Mouse (Mus musculus): ENCODE data around the gene Sh3gl3. TPM values are rescaled to one million over a fixed set of nuclear protein-coding genes. Genes with fewer than 3 reads are reported as not detected.
"Not testable (repeated sequence)": the region's sequence is repeated elsewhere in the genome, so short reads cannot be mapped to it uniquely, and the experiment has no call there.

Gene Sh3gl3
- polyA plus RNA-seq, 1 experiment from 2014 or later, result 2.5 TPM

- Histone ChIP-seq H3K27ac (ENCODE audit: low read length) (no peak overlapping the region), H3K9ac (replicated peaks; ENCODE audit: low read depth) (no peak overlapping the region), H3K4me1 (ENCODE audit: insufficient read depth, low read depth, low read length) (no peaks in the 10 kb centered on the region), H3K4me3 (ENCODE audit: low read depth, low read length) (no peak overlapping the region), H3K4me2 (replicated peaks; ENCODE audit: low read depth, low read length) (no peak overlapping the region), H3K9me3 (ENCODE audit: low read length) (no peaks in the 10 kb centered on the region), H3K27me3 (replicated peaks; ENCODE audit: insufficient read depth, low read length) (no peaks in the 10 kb centered on the region), H3K36me3 (ENCODE audit: insufficient read depth, low read length) (no peaks in the 10 kb centered on the region)
- ATAC-seq (no peak), DNase-seq (ENCODE audit: low spot score) (peak; percentile 56)
- no peak for TF ChIP-seq EP300 (IDR thresholded peaks at IDR 0.05)
- peak; percentile 89 for TF ChIP-seq CTCF (IDR thresholded peaks at IDR 0.05)
- WGBS, result 23% methylated on average over 8 of the region's 8 CpGs
Measured at GRCm38 (mm10) chr7:82263141-82263540, 89.5 kb downstream of the Sh3gl3 start.

- peak overlapping the region; percentile 38; the same call in 1 of the 2 replicates for H3K27ac ChIP-seq (ENCODE audit: low read length)
- H3K4me1 ChIP-seq (ENCODE audit: insufficient read depth, low read depth, low read length), result no peaks in the 10 kb centered on the region
- TF ChIP-seq EP300 (IDR thresholded peaks at IDR 0.05) (no peak), CTCF (IDR thresholded peaks at IDR 0.05) (no peak)
- 69% methylated on average over 2 of the region's 2 CpGs for WGBS
- H3K4me2 ChIP-seq (replicated peaks; ENCODE audit: low read depth, low read length), result no peak overlapping the region
- H3K4me3 ChIP-seq (ENCODE audit: low read depth, low read length), result no peak overlapping the region
- H3K36me3 ChIP-seq (ENCODE audit: insufficient read depth, low read length), result no peaks in the 10 kb centered on the region
- no peaks in the 10 kb centered on the region for H3K9me3 ChIP-seq (ENCODE audit: low read length)
- no peaks in the 10 kb centered on the region for H3K27me3 ChIP-seq (replicated peaks; ENCODE audit: insufficient read depth, low read length)
- ATAC-seq, result peak; percentile 74
- H3K9ac ChIP-seq (replicated peaks; ENCODE audit: low read depth), result no peak overlapping the region
- DNase-seq (ENCODE audit: low spot score), result peak; percentile 79
Measured at GRCm38 (mm10) chr7:82264119-82264518, 90.5 kb downstream of the Sh3gl3 start.

- Histone ChIP-seq H3K36me3 (ENCODE audit: insufficient read depth, low read length) (no peaks in the 10 kb centered on the region), H3K9ac (replicated peaks; ENCODE audit: low read depth) (no peak overlapping the region), H3K4me1 (ENCODE audit: insufficient read depth, low read depth, low read length) (no peaks in the 10 kb centered on the region), H3K4me3 (ENCODE audit: low read depth, low read length) (no peak overlapping the region), H3K27ac (ENCODE audit: low read length) (no peak overlapping the region), H3K9me3 (ENCODE audit: low read length) (no peaks in the 10 kb centered on the region), H3K27me3 (replicated peaks; ENCODE audit: insufficient read depth, low read length) (no peaks in the 10 kb centered on the region), H3K4me2 (replicated peaks; ENCODE audit: low read depth, low read length) (no peak overlapping the region)
- TF ChIP-seq CTCF (IDR thresholded peaks at IDR 0.05) (no peak), EP300 (IDR thresholded peaks at IDR 0.05) (no peak)
- peak; percentile 62 for DNase-seq (ENCODE audit: low spot score)
- 49% methylated on average over 4 of the region's 4 CpGs for WGBS
- peak; percentile 88 for ATAC-seq
Measured at GRCm38 (mm10) chr7:82265365-82265764, 91.7 kb downstream of the Sh3gl3 start.

- no peaks in the 10 kb centered on the region for H3K9me3 ChIP-seq (ENCODE audit: low read length)
- H3K27ac ChIP-seq (ENCODE audit: low read length), result no peak overlapping the region
- no peaks in the 10 kb centered on the region for H3K36me3 ChIP-seq (ENCODE audit: insufficient read depth, low read length)
- no peak overlapping the region for H3K4me3 ChIP-seq (ENCODE audit: low read depth, low read length)
- DNase-seq (ENCODE audit: low spot score) (no peak), ATAC-seq (no peak)
- WGBS, result 5% methylated on average over 1 of the region's 1 CpGs
- TF ChIP-seq EP300 (IDR thresholded peaks at IDR 0.05), result no peak
- TF ChIP-seq CTCF (IDR thresholded peaks at IDR 0.05), result peak; percentile 62
- no peak overlapping the region for H3K9ac ChIP-seq (replicated peaks; ENCODE audit: low read depth)
- H3K4me2 ChIP-seq (replicated peaks; ENCODE audit: low read depth, low read length), result no peak overlapping the region
- H3K4me1 ChIP-seq (ENCODE audit: insufficient read depth, low read depth, low read length), result no peaks in the 10 kb centered on the region
- H3K27me3 ChIP-seq (replicated peaks; ENCODE audit: insufficient read depth, low read length), result no peaks in the 10 kb centered on the region
Measured at GRCm38 (mm10) chr7:82269948-82270347, 96.3 kb downstream of the Sh3gl3 start.

- 61% methylated on average over 5 of the region's 5 CpGs for WGBS
- TF ChIP-seq CTCF (IDR thresholded peaks at IDR 0.05), result no peak
- no peak for TF ChIP-seq EP300 (IDR thresholded peaks at IDR 0.05)
- Histone ChIP-seq H3K9ac (replicated peaks; ENCODE audit: low read depth) (no peak overlapping the region), H3K9me3 (ENCODE audit: low read length) (no peaks in the 10 kb centered on the region), H3K4me2 (replicated peaks; ENCODE audit: low read depth, low read length) (no peak overlapping the region), H3K36me3 (ENCODE audit: insufficient read depth, low read length) (no peaks in the 10 kb centered on the region), H3K4me3 (ENCODE audit: low read depth, low read length) (no peak overlapping the region), H3K27me3 (replicated peaks; ENCODE audit: insufficient read depth, low read length) (no peaks in the 10 kb centered on the region), H3K27ac (ENCODE audit: low read length) (no peak overlapping the region), H3K4me1 (ENCODE audit: insufficient read depth, low read depth, low read length) (no peaks in the 10 kb centered on the region)
- ATAC-seq (no peak), DNase-seq (ENCODE audit: low spot score) (no peak)
Measured at GRCm38 (mm10) chr7:82271742-82272141, 98.1 kb downstream of the Sh3gl3 start.

GRCm38 (mm10) chr7:82272875-82273274 lies 99.2 kb downstream of the Sh3gl3 start:
- peak; percentile 80 for TF ChIP-seq CTCF (IDR thresholded peaks at IDR 0.05)
- not testable (repeated sequence) for H3K4me1 ChIP-seq (ENCODE audit: insufficient read depth, low read depth, low read length); ATAC-seq; H3K27me3 ChIP-seq (replicated peaks; ENCODE audit: insufficient read depth, low read length); H3K27ac ChIP-seq (ENCODE audit: low read length); H3K4me2 ChIP-seq (replicated peaks; ENCODE audit: low read depth, low read length); H3K4me3 ChIP-seq (ENCODE audit: low read depth, low read length); H3K9ac ChIP-seq (replicated peaks; ENCODE audit: low read depth); H3K9me3 ChIP-seq (ENCODE audit: low read length); H3K36me3 ChIP-seq (ENCODE audit: insufficient read depth, low read length)
- WGBS, result 28% methylated on average over 5 of the region's 5 CpGs
- peak; percentile 67 for DNase-seq (ENCODE audit: low spot score)

All from lung, postnatal 0 days (tissue).